Mouse (Mus musculus) layer of hippocampus, postnatal 14 days (tissue): Measurements from ENCODE around the gene Ss18l2. TPM values are rescaled to one million over a fixed set of nuclear protein-coding genes. Genes with fewer than 3 reads are reported as not detected.

Source experiments
- DNase-seq, 2 experiments: peaks; one replicate each; pipeline ENCODE4 v3.0.0; 2021 to 2022; ENCODE audit warnings: low spot score in 2 of 2, mixed read lengths in 1 of 2
- total RNA-seq, 2 experiments: library from RNA; stranded (reverse); gene quantifications; 2 replicates each; pipeline ENCODE4 v1.2.3; 2021

Ss18l2 gene
- total RNA-seq, 2 experiments from 2014 or later, result 83.1 to 92.6 TPM

GRCm38 (mm10) chr9:121757835-121758814 is 48.0 kb downstream of the Ss18l2 start:
- no peak for DNase-seq

- DNase-seq, result peak; percentile 76 to 80
Observed at GRCm38 (mm10) chr9:121759091-121760081, 49.3 kb downstream of the Ss18l2 start, which contains the start of gene Zfp651. Gene Zfp651, plus strand, starts transcription at chr9:121759330.

GRCm38 (mm10) chr9:121760271-121761090 is 50.4 kb downstream of the Ss18l2 start:
- DNase-seq, result peak in 1 of 2 experiments; percentile 51

GRCm38 (mm10) chr9:121761091-121761665 is 51.0 kb downstream of the Ss18l2 start:
- no peak for DNase-seq

- no peak for DNase-seq
Observed at GRCm38 (mm10) chr9:121761787-121762186, 51.7 kb downstream of the Ss18l2 start.

GRCm38 (mm10) chr9:121762248-121762647 is 52.1 kb downstream of the Ss18l2 start:
- DNase-seq, result no peak

GRCm38 (mm10) chr9:121762761-121763160 is 52.6 kb downstream of the Ss18l2 start:
- no peak for DNase-seq

Other genes starting within 250 kb of the Ss18l2 start
- gene Cck, start 214.6 kb upstream of the Ss18l2 start, total RNA-seq, result 100 to 1,000 TPM; 541 to 561 TPM
- 1 to 10 TPM in 1 of 2 experiments, under 1 TPM in 1; 0.69 to 1.3 TPM for gene Lyzl4, start 68.2 kb upstream of the Ss18l2 start, total RNA-seq
- gene Vipr1, start 67.6 kb upstream of the Ss18l2 start, total RNA-seq, result 10 to 100 TPM; 10.6 TPM
- 10 to 100 TPM; 26.4 to 28.7 TPM for gene Sec22c, start 4.8 kb upstream of the Ss18l2 start, total RNA-seq
- 100 to 1,000 TPM; 105 to 121 TPM for gene Nktr, start 8.8 kb downstream of the Ss18l2 start, total RNA-seq
- 100 to 1,000 TPM; 105 to 107 TPM for gene Zfp651, start 49.0 kb downstream of the Ss18l2 start, total RNA-seq
- 1 to 10 TPM; 3.2 to 4.3 TPM for gene Klhl40, start 67.3 kb downstream of the Ss18l2 start, total RNA-seq
- 1 to 10 TPM; 7.5 to 8.3 TPM for gene Hhatl, start 82.2 kb downstream of the Ss18l2 start, total RNA-seq
- 1 to 10 TPM; 8.3 to 9.4 TPM for gene Ccdc13, start 129.1 kb downstream of the Ss18l2 start, total RNA-seq
- gene Higd1a, start 148.0 kb downstream of the Ss18l2 start, total RNA-seq, result 100 to 1,000 TPM in 1 of 2 experiments, 10 to 100 TPM in 1; 96.5 to 101 TPM
- 1 to 10 TPM; 2.6 to 4.2 TPM for gene Ackr2, start 188.0 kb downstream of the Ss18l2 start, total RNA-seq
- not detected for gene Cyp8b1, start 206.0 kb downstream of the Ss18l2 start, total RNA-seq
- gene Fam198a, start 240.7 kb downstream of the Ss18l2 start, total RNA-seq, result 1 to 10 TPM; 3.5 to 4.7 TPM